Mouse (Mus musculus) CH12.LX (cell line): ENCODE results near the gene Nr5a2.

Experiments
- CTCF ChIP-seq, 2 experiments: IDR thresholded peaks in 1 of 2; conservative IDR thresholded peaks in 1 of 2; 2 replicates each; pipeline ENCODE4 v1.5.1; 2011 to 2012; ENCODE audit warnings: low read depth in 2 of 2, low read length in 2 of 2, improper control_type of control experiment in 1 of 2, inconsistent platforms in 1 of 2, mild to moderate bottlenecking in 1 of 2, moderate library complexity in 1 of 2
- ELF1 ChIP-seq: IDR thresholded peaks from 2 replicates; pipeline ENCODE4 v1.6.1; 2014; ENCODE audit warnings: low read depth, mild to moderate bottlenecking, inconsistent platforms, low read length, improper control_type of control experiment
- EP300 ChIP-seq: IDR thresholded peaks from 2 replicates; pipeline ENCODE4 v1.6.1; 2011; ENCODE audit warnings: low read length, improper control_type of control experiment
- JUND ChIP-seq: conservative IDR thresholded peaks from 2 replicates; pipeline ENCODE4 v1.6.1; 2011; ENCODE audit warnings: low read depth, low read length, improper control_type of control experiment
- KAT2A ChIP-seq: IDR thresholded peaks from 2 replicates; pipeline ENCODE4 v1.6.1; 2012; ENCODE audit warnings: low read length, improper control_type of control experiment, inconsistent platforms; ENCODE audit not compliant: insufficient replicate concordance
- MAX ChIP-seq: IDR thresholded peaks from 2 replicates; pipeline ENCODE4 v1.6.1; 2011; ENCODE audit warnings: low read length, improper control_type of control experiment
- MAZ ChIP-seq: IDR thresholded peaks from 2 replicates; pipeline ENCODE4 v1.6.1; 2012; ENCODE audit warnings: low read depth, mild to moderate bottlenecking, inconsistent platforms, low read length, improper control_type of control experiment, moderate library complexity
- POLR2A ChIP-seq: IDR thresholded peaks from 2 replicates; pipeline ENCODE4 v1.6.1; 2011; ENCODE audit warnings: low read depth, mild to moderate bottlenecking, improper control_type of control experiment, low read length
- POLR2AphosphoS2 ChIP-seq: IDR thresholded peaks from 2 replicates; pipeline ENCODE4 v1.6.1; 2011; ENCODE audit warnings: low read depth, low read length, improper control_type of control experiment
- TCF12 ChIP-seq: IDR thresholded peaks from 2 replicates; pipeline ENCODE4 v1.6.1; 2014; ENCODE audit warnings: low read depth, mild to moderate bottlenecking, inconsistent platforms, low read length, improper control_type of control experiment
- USF2 ChIP-seq: conservative IDR thresholded peaks from 2 replicates; pipeline ENCODE4 v1.6.1; 2011; ENCODE audit warnings: low read depth, low read length, improper control_type of control experiment
- ZC3H11A ChIP-seq: IDR thresholded peaks from 2 replicates; pipeline ENCODE4 v1.6.1; 2012; ENCODE audit warnings: low read depth, mild to moderate bottlenecking, inconsistent platforms, low read length, improper control_type of control experiment
- ZKSCAN1 ChIP-seq: IDR thresholded peaks from 2 replicates; pipeline ENCODE4 v1.6.1; 2012; ENCODE audit warnings: low read depth, inconsistent platforms, low read length, improper control_type of control experiment, borderline replicate concordance
- ZNF384 ChIP-seq: IDR thresholded peaks from 2 replicates; pipeline ENCODE4 v1.6.1; 2012; ENCODE audit warnings: low read depth, low read length, improper control_type of control experiment, inconsistent platforms

GRCm38 (mm10) chr1:136868955-136869354, 91.3 kb downstream of the Nr5a2 start:
- TF ChIP-seq JUND, result no peak
- TF ChIP-seq TCF12, result no peak
- no peak for TF ChIP-seq USF2
- no peak for TF ChIP-seq EP300
- TF ChIP-seq ZC3H11A, result no peak
- no peak for TF ChIP-seq MAX
- TF ChIP-seq POLR2A, result no peak
- no peak for TF ChIP-seq CTCF (conservative IDR thresholded peaks at IDR 0.05 in 1 of 2, IDR thresholded peaks at IDR 0.05 in 1 of 2; ENCODE audit: low read depth in 2 of 2, low read length in 2 of 2)
- no peak for TF ChIP-seq KAT2A
- no peak for TF ChIP-seq ZNF384
- TF ChIP-seq POLR2AphosphoS2, result no peak
- no peak for TF ChIP-seq MAZ
- no peak for TF ChIP-seq ZKSCAN1
- TF ChIP-seq ELF1, result no peak
